Mouse (Mus musculus) forebrain, embryonic 11.5 days (tissue): ENCODE results near the gene Tnfsf13b. TPM values are rescaled to one million over a fixed set of nuclear protein-coding genes. Genes with fewer than 3 reads are reported as not detected.

ENCODE experiments used
- ATAC-seq: fragments of 200-750 bp; cut with Nextera tagmentation; replicated peaks from 2 replicates; pipeline ENCODE4 v1.8.0; 2017; ENCODE audit warnings: moderate TSS enrichment; ENCODE audit not compliant: low FRiP score
- DNase-seq: peaks from one replicate; pipeline ENCODE4 v3.0.0-alpha.2; 2017; ENCODE audit warnings: low spot score
- H3K27ac ChIP-seq: fragments of 300-500 bp; sonication (generic); 2 replicates; pipeline ENCODE4 v1.5.1; 2014; ENCODE audit warnings: low read depth, low read length
- H3K27me3 ChIP-seq: fragments of 300-500 bp; sonication (generic); 2 replicates; pipeline ENCODE4 v1.6.1; 2014; ENCODE audit warnings: mild to moderate bottlenecking, low read length, mixed read lengths; ENCODE audit not compliant: control insufficient read depth, insufficient read depth
- H3K36me3 ChIP-seq: fragments of 300-500 bp; sonication (generic); 2 replicates; pipeline ENCODE4 v1.6.1; 2014; ENCODE audit warnings: mild to moderate bottlenecking, low read length, moderate library complexity, mixed read lengths; ENCODE audit not compliant: control insufficient read depth, insufficient read depth
- H3K4me1 ChIP-seq: fragments of 300-500 bp; sonication (generic); replicated peaks from 2 replicates; pipeline ENCODE4 v1.6.1; 2014; ENCODE audit warnings: low read length, mixed read lengths; ENCODE audit not compliant: control insufficient read depth, insufficient read depth
- H3K4me2 ChIP-seq: fragments of 300-500 bp; sonication (generic); 2 replicates; pipeline ENCODE4 v1.6.1; 2014; ENCODE audit warnings: low read depth, mild to moderate bottlenecking, low read length, moderate library complexity, mixed read lengths; ENCODE audit not compliant: severe bottlenecking
- H3K4me3 ChIP-seq: fragments of 300-500 bp; sonication (generic); 2 replicates; pipeline ENCODE4 v1.5.1; 2014; ENCODE audit warnings: low read depth, low read length
- H3K9ac ChIP-seq: fragments of 300-500 bp; sonication (generic); 2 replicates; pipeline ENCODE4 v1.6.1; 2014; ENCODE audit warnings: low read length
- H3K9me3 ChIP-seq: fragments of 300-500 bp; sonication (generic); 2 replicates; pipeline ENCODE4 v1.6.1; 2016; ENCODE audit warnings: low read length, mixed read lengths; ENCODE audit not compliant: control insufficient read depth
- WGBS: fragments of 180-500 bp; shearing (Covaris S2); extraction: QIAGEN DNeasy Blood & Tissue Kit; methylation state at CpG from one replicate; pipeline ENCODE4 v1.1.7; 2014; 5-methylcytosine and 5-hydroxymethylcytosine counted together
- polyA plus RNA-seq: library from polyadenylated mRNA; unstranded; fragments of >200 nt; fragmentation: Nextera tagmentation; extraction: Ambion mirVana; gene quantifications from 2 replicates; pipeline ENCODE4 v1.2.1, GENCODE M21; 2014

The Tnfsf13b gene
- 0.12 and 0.37 TPM in 2 replicates for polyA plus RNA-seq

DNA sequence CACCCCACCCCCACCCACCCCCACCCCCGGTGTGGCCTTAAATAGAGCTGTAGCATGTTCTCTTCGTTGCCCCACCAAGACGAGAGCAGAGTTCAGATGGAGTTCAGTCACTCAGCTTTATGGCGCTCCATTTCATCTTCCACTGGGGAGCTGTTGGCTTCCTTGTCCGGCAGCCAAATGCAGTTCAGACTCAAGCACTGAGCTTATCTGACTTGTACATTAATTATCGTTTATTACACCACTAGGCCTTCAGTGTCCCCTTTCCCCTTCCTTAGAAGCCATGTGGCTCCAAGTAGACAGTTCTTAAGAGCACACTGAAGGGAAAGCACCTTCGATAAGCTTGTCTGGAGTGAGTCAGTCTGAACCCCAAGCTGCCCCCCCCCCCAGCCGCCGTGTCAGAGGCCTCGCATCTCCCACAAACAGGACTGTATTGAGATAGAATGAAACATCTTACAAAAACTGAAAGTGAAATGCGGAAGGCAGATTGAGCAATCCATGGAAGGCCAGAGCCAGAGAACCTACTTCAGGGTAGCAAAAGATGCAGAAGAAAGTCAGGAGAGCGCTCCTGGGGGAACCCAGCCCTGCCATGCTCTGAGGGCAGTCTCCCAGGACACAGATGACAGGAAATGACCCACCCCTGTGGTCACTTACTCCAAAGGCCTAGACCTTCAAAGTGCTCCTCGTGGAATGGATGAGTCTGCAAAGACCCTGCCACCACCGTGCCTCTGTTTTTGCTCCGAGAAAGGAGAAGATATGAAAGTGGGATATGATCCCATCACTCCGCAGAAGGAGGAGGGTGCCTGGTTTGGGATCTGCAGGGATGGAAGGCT is at the start of gene Tnfsf13b:
Tnfsf13b (plus strand) TSS at position 312 of the 830 bp plus-strand sequence.
- H3K36me3 ChIP-seq = no peaks in the 10 kb centered on the region
- peak within 1 kb of the TSS; percentile 58 for H3K4me2 ChIP-seq
- DNase-seq (no peak), ATAC-seq (no peak)
- H3K4me3 ChIP-seq = peak within 1 kb of the TSS; percentile 44
- no peaks in the 10 kb centered on the region for H3K9me3 ChIP-seq
- 77% methylated on average over 16 of the region's 16 CpGs for WGBS
- no peak within 1 kb of the TSS for H3K27ac ChIP-seq
- H3K4me1 ChIP-seq = peaks cover 7% of the 10 kb centered on the region; the same call in 1 of the 2 replicates
- H3K27me3 ChIP-seq = no peaks in the 10 kb centered on the region; the same call in 1 of the 2 replicates
- H3K9ac ChIP-seq = peak within 1 kb of the TSS; percentile 57

DNA sequence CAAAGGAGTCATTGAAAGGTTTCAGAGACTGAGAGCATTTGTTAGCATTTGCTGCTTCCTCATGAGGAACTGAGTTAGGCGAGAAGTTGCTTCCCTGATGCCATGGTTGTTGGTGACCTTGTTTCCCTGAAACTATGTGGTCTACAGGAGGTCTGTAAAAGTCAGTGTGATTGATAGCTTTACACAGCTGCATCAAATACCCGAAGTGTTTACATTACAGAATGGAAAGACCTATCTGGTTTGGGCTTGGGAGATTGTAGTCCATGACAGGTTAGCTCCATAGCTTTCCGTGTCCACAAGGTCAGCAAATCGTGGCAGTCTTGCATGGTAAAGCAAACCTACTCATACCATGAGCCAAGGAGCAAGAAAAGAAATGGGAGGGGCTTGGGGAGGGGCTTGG is 47.9 kb upstream of the Tnfsf13b start:
- no peaks in the 10 kb centered on the region for H3K4me1 ChIP-seq

DNA sequence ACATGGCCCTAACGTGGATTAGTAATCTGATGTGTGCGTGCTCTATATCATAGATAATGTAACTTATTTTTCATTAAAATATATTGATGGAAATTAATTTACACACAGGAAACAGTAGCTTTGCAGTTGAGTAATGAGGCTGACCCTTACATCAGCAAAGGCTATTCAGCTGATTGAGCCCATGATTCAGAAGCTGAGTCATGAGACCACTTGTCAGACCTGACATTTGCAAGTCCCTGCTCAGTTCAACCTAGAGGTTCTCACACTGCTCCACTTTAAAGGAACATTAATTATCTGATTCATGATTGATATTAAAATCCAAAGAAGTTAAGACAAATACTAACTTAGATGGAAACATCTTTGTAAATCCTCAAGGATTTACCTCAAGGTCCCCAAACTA is 46.3 kb upstream of the Tnfsf13b start:
- DNase-seq (no peak), ATAC-seq (no peak)
- Histone ChIP-seq H3K9ac (no peak overlapping the region), H3K4me3 (no peak overlapping the region), H3K36me3 (no peaks in the 10 kb centered on the region), H3K4me2 (no peak overlapping the region), H3K27ac (no peak overlapping the region), H3K27me3 (no peaks in the 10 kb centered on the region), H3K9me3 (no peaks in the 10 kb centered on the region), H3K4me1 (no peaks in the 10 kb centered on the region)
- 90% methylated on average over 2 of the region's 2 CpGs for WGBS

More for the DNA sequence above, 47.9 kb upstream of the Tnfsf13b start:
- DNase-seq = no peak
- 77% methylated on average over 4 of the region's 4 CpGs for WGBS
- Histone ChIP-seq H3K9ac (no peak overlapping the region), H3K27ac (no peak overlapping the region), H3K4me3 (no peak overlapping the region), H3K36me3 (no peaks in the 10 kb centered on the region), H3K27me3 (no peaks in the 10 kb centered on the region), H3K4me2 (no peak overlapping the region), H3K9me3 (no peaks in the 10 kb centered on the region)
- no peak for ATAC-seq

DNA sequence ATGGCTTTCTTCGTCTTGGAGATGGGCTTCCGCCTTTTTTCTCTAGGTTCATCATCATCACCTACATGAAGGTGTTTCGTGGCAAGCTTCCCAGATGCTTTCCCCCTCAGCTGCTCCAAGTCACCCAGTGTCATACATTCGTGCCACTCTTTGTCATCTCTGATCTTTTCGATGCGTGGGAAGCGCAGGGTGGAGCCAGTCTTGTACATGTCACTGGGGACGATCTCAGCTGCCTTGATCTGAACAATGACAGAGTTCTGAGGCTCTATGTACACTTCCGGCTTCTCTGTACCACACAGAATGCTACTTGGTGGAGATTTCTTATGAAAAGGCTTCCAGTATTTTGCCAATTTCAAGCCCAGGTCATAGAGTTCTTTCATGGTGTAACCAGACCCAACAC is 34.4 kb upstream of the Tnfsf13b start:
- WGBS = 98% methylated on average over 9 of the region's 9 CpGs
- H3K27me3 ChIP-seq = no peaks in the 10 kb centered on the region
- H3K36me3 ChIP-seq = peaks cover 6% of the 10 kb centered on the region; the same call in 1 of the 2 replicates
- no peak overlapping the region for H3K27ac ChIP-seq
- H3K9ac ChIP-seq = no peak overlapping the region
- DNase-seq (no peak), ATAC-seq (no peak)
- H3K4me2 ChIP-seq = no peak overlapping the region
- H3K4me3 ChIP-seq = no peak overlapping the region
- no peaks in the 10 kb centered on the region for H3K9me3 ChIP-seq
- peaks cover under 1% of the 10 kb centered on the region; the same call in 1 of the 2 replicates for H3K4me1 ChIP-seq

DNA sequence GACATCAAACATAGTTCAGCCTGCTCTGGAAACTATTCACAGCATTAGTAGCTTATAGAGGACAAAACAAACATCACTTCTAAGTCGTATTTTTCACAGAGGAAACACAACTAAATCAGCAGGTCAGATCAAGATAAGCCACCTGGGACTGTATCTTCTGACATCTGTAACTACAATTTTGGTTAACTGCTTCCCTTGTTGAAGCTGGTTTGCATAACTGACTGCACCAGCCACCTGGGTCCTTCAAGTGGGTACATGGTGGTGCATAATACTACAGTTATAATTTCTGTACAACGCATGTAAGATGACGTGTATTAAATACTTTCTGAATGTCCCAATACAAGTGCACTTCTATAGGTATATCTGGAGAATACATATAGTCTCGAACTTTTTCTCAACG is 31.0 kb upstream of the Tnfsf13b start:
- ATAC-seq = no peak
- Histone ChIP-seq H3K9ac (peak overlapping the region; percentile 12; the same call in 1 of the 2 replicates), H3K4me3 (peak overlapping the region; percentile 70), H3K4me2 (peak overlapping the region; percentile 71), H3K36me3 (peaks cover 6% of the 10 kb centered on the region; the same call in 1 of the 2 replicates), H3K9me3 (no peaks in the 10 kb centered on the region), H3K27me3 (no peaks in the 10 kb centered on the region), H3K4me1 (peaks cover 11% of the 10 kb centered on the region; the same call in 1 of the 2 replicates), H3K27ac (no peak overlapping the region)
- DNase-seq = no peak
- WGBS = 51% methylated on average over 5 of the region's 5 CpGs

DNA sequence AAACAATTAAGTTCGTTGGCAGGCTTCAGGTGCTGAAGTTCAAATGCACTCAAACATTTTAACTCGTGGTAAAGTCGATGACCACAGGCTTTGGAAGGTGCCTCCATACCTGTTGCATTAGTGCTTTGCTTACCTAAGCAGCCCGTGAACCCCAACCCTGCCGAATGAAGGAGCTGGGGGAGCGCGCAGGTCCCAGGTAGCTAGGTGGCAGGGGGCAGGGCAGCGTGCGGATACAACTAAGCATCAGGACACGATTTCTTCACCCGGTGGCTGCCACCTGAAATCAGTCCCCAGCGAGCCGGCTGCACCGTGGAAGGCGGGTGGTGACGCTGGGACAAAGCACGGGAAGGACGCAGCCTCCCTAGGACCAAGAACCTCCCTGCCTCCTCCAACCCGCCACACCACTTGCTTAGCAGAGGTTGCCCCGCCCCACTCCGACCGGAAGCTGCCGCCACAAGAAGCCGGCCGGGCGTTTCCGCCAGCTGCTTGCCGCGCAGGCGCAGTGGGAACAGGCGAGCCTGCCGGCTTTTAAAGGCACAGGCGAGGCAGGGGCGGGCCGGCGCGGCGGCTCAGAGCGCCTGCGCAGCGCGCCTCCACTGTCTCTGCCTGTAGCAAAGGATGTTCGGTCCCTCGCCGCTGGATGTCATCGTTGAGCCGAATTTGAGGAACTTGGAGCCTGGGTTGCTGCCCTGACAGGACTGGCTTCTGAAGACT is 30.2 kb upstream of the Tnfsf13b start:
- WGBS = under 1% methylated on average over 47 of the region's 47 CpGs
- no peaks in the 10 kb centered on the region for H3K9me3 ChIP-seq
- H3K36me3 ChIP-seq = peaks cover 6% of the 10 kb centered on the region; the same call in 1 of the 2 replicates
- DNase-seq (peak; percentile 99), ATAC-seq (peak; percentile 95)
- no peaks in the 10 kb centered on the region for H3K27me3 ChIP-seq
- H3K4me2 ChIP-seq = peak overlapping the region; percentile 71
- peak overlapping the region; percentile 74 for H3K9ac ChIP-seq
- peak overlapping the region; percentile 70 for H3K4me3 ChIP-seq
- no peak overlapping the region for H3K27ac ChIP-seq
- H3K4me1 ChIP-seq = peaks cover 11% of the 10 kb centered on the region; the same call in 1 of the 2 replicates

DNA sequence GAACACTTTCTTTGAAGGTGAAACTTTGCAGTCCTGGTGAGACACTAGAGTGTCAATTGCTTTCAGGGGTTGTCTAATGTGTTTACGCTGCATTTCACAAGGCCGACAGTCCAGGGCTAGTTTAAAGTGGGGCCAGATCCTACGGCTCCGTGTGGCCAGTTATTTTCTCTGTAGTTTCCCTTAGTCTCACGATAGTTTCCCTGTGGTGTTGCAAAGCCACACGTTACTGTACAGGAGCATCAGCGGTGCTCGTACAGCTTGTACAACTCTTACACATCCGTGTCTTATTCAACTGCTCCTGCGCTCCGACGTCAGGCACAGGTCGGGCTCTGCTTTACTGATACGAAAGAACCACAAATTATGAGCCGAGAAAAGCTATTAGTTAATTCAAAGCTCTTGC is 29.3 kb upstream of the Tnfsf13b start:
- ATAC-seq = peak; percentile 2; the same call in 1 of the 2 replicates
- peak overlapping the region; percentile 89; the same call in 1 of the 2 replicates for H3K9ac ChIP-seq
- no peaks in the 10 kb centered on the region for H3K27me3 ChIP-seq
- peak overlapping the region; percentile 51 for H3K4me2 ChIP-seq
- peak; percentile 53 for DNase-seq
- peaks cover 11% of the 10 kb centered on the region; the same call in 1 of the 2 replicates for H3K4me1 ChIP-seq
- peaks cover 6% of the 10 kb centered on the region; the same call in 1 of the 2 replicates for H3K36me3 ChIP-seq
- peak overlapping the region; percentile 89 for H3K4me3 ChIP-seq
- H3K27ac ChIP-seq = no peak overlapping the region
- no peaks in the 10 kb centered on the region for H3K9me3 ChIP-seq
- 46% methylated on average over 15 of the region's 15 CpGs for WGBS

DNA sequence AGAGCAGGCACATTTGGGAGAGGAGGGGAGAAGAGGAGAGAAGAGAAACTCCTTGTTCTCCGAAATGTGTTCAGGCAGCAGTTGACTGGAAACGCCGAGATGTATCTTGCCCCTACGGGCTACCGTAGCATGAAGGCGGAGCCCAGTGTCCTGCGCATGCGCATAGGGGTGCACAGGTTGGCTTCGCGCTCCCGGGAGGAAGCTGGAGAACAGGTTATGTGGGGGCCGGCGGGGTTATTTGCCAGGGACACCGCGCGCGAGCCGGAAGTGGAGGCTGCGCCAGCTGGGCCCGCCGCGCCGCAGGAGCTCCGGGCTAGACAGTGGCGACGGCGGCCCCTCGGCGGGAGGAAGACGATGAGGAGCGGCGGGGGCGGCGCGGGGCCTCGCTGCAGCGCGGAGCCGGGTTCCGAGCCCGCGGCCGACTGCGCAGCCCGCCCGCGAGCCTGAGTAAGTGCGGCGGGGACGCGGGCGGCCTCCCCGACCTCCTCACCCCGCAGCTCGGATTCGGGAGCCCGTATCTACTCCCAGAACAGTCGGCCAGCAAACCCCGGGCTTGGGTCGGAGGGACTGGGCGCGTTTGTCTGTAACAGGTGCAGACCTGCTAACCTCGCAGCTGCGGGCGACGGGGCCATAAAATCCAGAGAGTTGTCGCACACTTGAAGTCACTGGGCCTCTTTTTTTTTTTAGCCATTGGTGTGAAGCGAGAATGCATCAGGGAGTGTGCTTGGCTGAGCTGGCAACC is 28.5 kb upstream of the Tnfsf13b start, which contains the start of the genes Lig4 and Abhd13:
Lig4 (minus strand) TSS at position 114 of the 742 bp plus-strand sequence.
Abhd13 (plus strand) TSS at position 135 of the 742 bp plus-strand sequence.
- peak within 1 kb of the TSS; percentile 89 for H3K9ac ChIP-seq
- H3K9me3 ChIP-seq = no peaks in the 10 kb centered on the region
- peak; percentile 99 for DNase-seq
- peak within 1 kb of the TSS; percentile 89 for H3K4me3 ChIP-seq
- peak within 1 kb of the TSS; percentile 76 for H3K4me2 ChIP-seq
- peak; percentile 67 for ATAC-seq
- peak within 1 kb of the TSS; percentile 64 for H3K27ac ChIP-seq
- peaks cover 11% of the 10 kb centered on the region; the same call in 1 of the 2 replicates for H3K4me1 ChIP-seq
- H3K27me3 ChIP-seq = no peaks in the 10 kb centered on the region
- H3K36me3 ChIP-seq = peaks cover 3% of the 10 kb centered on the region; the same call in 1 of the 2 replicates
- WGBS = under 1% methylated on average over 64 of the region's 68 CpGs
